Mouse (Mus musculus) kidney, embryonic 14.5 days (tissue): ENCODE measurements at regions not wholly inside any gene's neighbourhood (a gene's known extent, or its start where the extent isn't known, plus 50 kb on each side); places are given as distances from the start of the nearest gene placed in this dataset.

ENCODE experiments used
- ATAC-seq: fragments of 200-750 bp; cut with Nextera tagmentation; 2 replicates; pipeline ENCODE4 v1.8.0; 2017; ENCODE audit warnings: moderate number of reproducible peaks, mild to moderate bottlenecking, moderate TSS enrichment, moderate library complexity; ENCODE audit not compliant: low FRiP score, low TSS enrichment
- H3K27ac ChIP-seq: fragments of 300-500 bp; sonication (generic); 2 replicates; pipeline ENCODE4 v1.5.1; 2014; ENCODE audit warnings: low read depth, mild to moderate bottlenecking, low read length, moderate library complexity, mixed read lengths
- H3K27me3 ChIP-seq: fragments of 300-500 bp; sonication (generic); 2 replicates; pipeline ENCODE4 v1.6.1; 2014; ENCODE audit warnings: mild to moderate bottlenecking, low read length; ENCODE audit not compliant: control insufficient read depth, insufficient read depth
- H3K36me3 ChIP-seq: fragments of 300-500 bp; sonication (generic); 2 replicates; pipeline ENCODE4 v1.6.1; 2014; ENCODE audit warnings: low read length, mixed read lengths; ENCODE audit not compliant: control insufficient read depth, insufficient read depth
- H3K4me1 ChIP-seq: fragments of 300-500 bp; sonication (generic); 2 replicates; pipeline ENCODE4 v1.6.1; 2014; ENCODE audit warnings: low read length, mixed read lengths; ENCODE audit not compliant: control insufficient read depth, insufficient read depth
- H3K4me2 ChIP-seq: fragments of 300-500 bp; sonication (generic); replicated peaks from 2 replicates; pipeline ENCODE4 v1.6.1; 2014; ENCODE audit warnings: low read depth, mild to moderate bottlenecking, low read length
- H3K4me3 ChIP-seq: fragments of 300-500 bp; sonication (generic); 2 replicates; pipeline ENCODE4 v1.5.1; 2014; ENCODE audit warnings: mild to moderate bottlenecking, low read length
- H3K9ac ChIP-seq: fragments of 300-500 bp; sonication (generic); 2 replicates; pipeline ENCODE4 v1.6.1; 2014; ENCODE audit warnings: low read depth, mild to moderate bottlenecking, low read length, moderate library complexity
- H3K9me3 ChIP-seq: fragments of 300-500 bp; sonication (generic); 2 replicates; pipeline ENCODE4 v1.6.1; 2016; ENCODE audit warnings: low read length; ENCODE audit not compliant: control insufficient read depth
- WGBS: fragments of 180-500 bp; shearing (Covaris S2); extraction: QIAGEN DNeasy Blood & Tissue Kit; methylation state at CpG from one replicate; pipeline ENCODE4 v1.1.7; 2014; 5-methylcytosine and 5-hydroxymethylcytosine counted together

- Histone ChIP-seq H3K27me3 (no peaks in the 10 kb centered on the region), H3K9ac (0 out of 2 replicates have a peak overlapping the region, but pooled peaks have one; percentile 20), H3K27ac (0 out of 2 replicates have a peak overlapping the region, but pooled peaks have one; percentile 7), H3K4me3 (no peak overlapping the region), H3K4me2 (0 out of 2 replicates have a peak overlapping the region, but pooled peaks have one; percentile 17), H3K4me1 (peaks cover 18% of the 10 kb centered on the region), H3K36me3 (no peaks in the 10 kb centered on the region), H3K9me3 (no peaks in the 10 kb centered on the region)
- ATAC-seq, result peak; percentile 55; the same call in 1 of the 2 replicates
- 19% methylated on average over 10 of the region's 10 CpGs for WGBS
Measured at GRCm38 (mm10) chr9:41334462-41335241, 173.2 kb upstream of the Ubash3b start.

GRCm38 (mm10) chr9:41333526-41333925 is 172.0 kb upstream of the Ubash3b start:
- H3K27ac ChIP-seq, result no peak overlapping the region
- H3K4me3 ChIP-seq, result no peak overlapping the region
- no peak overlapping the region for H3K9ac ChIP-seq
- H3K4me2 ChIP-seq, result no peak overlapping the region
- no peaks in the 10 kb centered on the region for H3K27me3 ChIP-seq
- WGBS, result 97% methylated on average over 1 of the region's 1 CpGs
- H3K4me1 ChIP-seq, result peaks cover 18% of the 10 kb centered on the region
- no peaks in the 10 kb centered on the region for H3K9me3 ChIP-seq
- no peaks in the 10 kb centered on the region for H3K36me3 ChIP-seq
- no peak for ATAC-seq

- H3K4me2 ChIP-seq, result peak overlapping the region; percentile 36
- WGBS, result 94% methylated on average over 1 of the region's 1 CpGs
- no peak for ATAC-seq
- H3K27me3 ChIP-seq, result no peaks in the 10 kb centered on the region
- peak overlapping the region; percentile 18; the same call in 1 of the 2 replicates for H3K4me3 ChIP-seq
- peaks cover 7% of the 10 kb centered on the region; the same call in 1 of the 2 replicates for H3K4me1 ChIP-seq
- H3K9me3 ChIP-seq, result no peaks in the 10 kb centered on the region
- H3K36me3 ChIP-seq, result no peaks in the 10 kb centered on the region
- 0 out of 2 replicates have a peak overlapping the region, but pooled peaks have one; percentile 7 for H3K9ac ChIP-seq
- H3K27ac ChIP-seq, result no peak overlapping the region; the same call in 1 of the 2 replicates
Measured at GRCm38 (mm10) chr9:41328959-41329358, 167.5 kb upstream of the Ubash3b start.

- Histone ChIP-seq H3K9ac (peak overlapping the region; percentile 7; the same call in 1 of the 2 replicates), H3K27ac (peak overlapping the region; percentile 67), H3K27me3 (no peaks in the 10 kb centered on the region), H3K36me3 (no peaks in the 10 kb centered on the region), H3K4me2 (peak overlapping the region; percentile 36), H3K4me3 (peak overlapping the region; percentile 18; the same call in 1 of the 2 replicates), H3K4me1 (peaks cover 7% of the 10 kb centered on the region; the same call in 1 of the 2 replicates), H3K9me3 (no peaks in the 10 kb centered on the region)
- 27% methylated on average over 5 of the region's 5 CpGs for WGBS
- no peak for ATAC-seq
Measured at GRCm38 (mm10) chr9:41328480-41328879, 167.0 kb upstream of the Ubash3b start.

GRCm38 (mm10) chr9:41328056-41328455 is 166.6 kb upstream of the Ubash3b start:
- Histone ChIP-seq H3K9ac (no peak overlapping the region), H3K9me3 (no peaks in the 10 kb centered on the region), H3K4me2 (peak overlapping the region; percentile 36), H3K36me3 (no peaks in the 10 kb centered on the region), H3K27ac (peak overlapping the region; percentile 67), H3K4me1 (peaks cover 7% of the 10 kb centered on the region; the same call in 1 of the 2 replicates), H3K27me3 (no peaks in the 10 kb centered on the region), H3K4me3 (peak overlapping the region; percentile 22; the same call in 1 of the 2 replicates)
- 13% methylated on average over 1 of the region's 1 CpGs for WGBS
- no peak for ATAC-seq

GRCm38 (mm10) chr9:41327561-41327960 is 166.1 kb upstream of the Ubash3b start:
- no peaks in the 10 kb centered on the region for H3K36me3 ChIP-seq
- no peaks in the 10 kb centered on the region for H3K27me3 ChIP-seq
- peak overlapping the region; percentile 22; the same call in 1 of the 2 replicates for H3K4me3 ChIP-seq
- no peak overlapping the region; the same call in 1 of the 2 replicates for H3K4me2 ChIP-seq
- peaks cover 7% of the 10 kb centered on the region; the same call in 1 of the 2 replicates for H3K4me1 ChIP-seq
- 0 out of 2 replicates have a peak overlapping the region, but pooled peaks have one; percentile 18 for H3K9ac ChIP-seq
- ATAC-seq, result no peak
- no peaks in the 10 kb centered on the region for H3K9me3 ChIP-seq
- 73% methylated on average over 1 of the region's 1 CpGs for WGBS
- no peak overlapping the region for H3K27ac ChIP-seq

GRCm38 (mm10) chr9:41326772-41327560 is 165.5 kb upstream of the Ubash3b start:
- Histone ChIP-seq H3K4me2 (peak overlapping the region; percentile 27; the same call in 1 of the 2 replicates), H3K27ac (peak overlapping the region; percentile 83), H3K4me3 (peak overlapping the region; percentile 17; the same call in 1 of the 2 replicates), H3K4me1 (peaks cover 7% of the 10 kb centered on the region; the same call in 1 of the 2 replicates), H3K9me3 (no peaks in the 10 kb centered on the region), H3K36me3 (no peaks in the 10 kb centered on the region), H3K27me3 (no peaks in the 10 kb centered on the region), H3K9ac (no peak overlapping the region; the same call in 1 of the 2 replicates)
- WGBS, result 16% methylated on average over 10 of the region's 10 CpGs
- ATAC-seq, result peak; percentile 92

- H3K4me2 ChIP-seq, result no peak overlapping the region
- H3K4me1 ChIP-seq, result 0 out of 2 replicates have a peak, but pooled peaks cover 3% of the 10 kb centered on the region
- H3K27ac ChIP-seq, result no peak overlapping the region
- H3K9me3 ChIP-seq, result no peaks in the 10 kb centered on the region
- no peak overlapping the region for H3K4me3 ChIP-seq
- H3K9ac ChIP-seq, result no peak overlapping the region
- no peaks in the 10 kb centered on the region for H3K36me3 ChIP-seq
- ATAC-seq, result no peak
- no peaks in the 10 kb centered on the region for H3K27me3 ChIP-seq
- 58% methylated on average over 7 of the region's 7 CpGs for WGBS
Measured at GRCm38 (mm10) chr9:41321521-41321920, 160.0 kb upstream of the Ubash3b start.
